Mouse (Mus musculus) erythroblast, embryonic 14.5 days (primary cell): ENCODE results near the gene Cars2.

Experiments
- GATA1 ChIP-seq: IDR thresholded peaks from 2 replicates; pipeline ENCODE4 v1.6.1; 2012; ENCODE audit warnings: low read length, inconsistent platforms, mixed read lengths
- TAL1 ChIP-seq: IDR thresholded peaks from 3 replicates; pipeline ENCODE4 v1.6.1; 2012; ENCODE audit warnings: low read length, inconsistent platforms, mixed read lengths

DNA sequence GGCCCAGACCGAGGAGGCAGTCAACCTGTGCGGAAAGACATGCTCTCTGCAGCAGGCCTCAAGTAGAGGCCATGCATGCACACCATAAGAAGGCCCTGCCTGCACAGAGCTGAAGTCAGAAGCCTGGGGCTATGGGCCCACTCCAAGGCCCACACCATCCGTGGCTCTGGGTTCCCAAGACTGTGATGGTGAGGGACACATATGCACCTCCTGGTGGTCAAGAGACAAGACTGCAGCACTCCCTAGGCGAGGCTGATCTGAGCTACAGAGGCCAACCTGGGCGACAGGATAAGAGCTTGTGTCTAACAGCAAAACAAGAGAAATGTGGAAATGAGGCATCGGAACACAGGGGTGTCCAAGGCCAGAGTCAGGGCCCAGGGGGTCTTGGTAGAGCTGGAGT is 3.5 kb downstream of the Cars2 start:
- TF ChIP-seq TAL1, result no peak
- TF ChIP-seq GATA1, result no peak
